Mouse (Mus musculus): Measurements from ENCODE around the gene Capzb. TPM values are rescaled to one million over a fixed set of nuclear protein-coding genes. Genes with fewer than 3 reads are reported as not detected.
A peak's percentile ranks its signal among the peaks of the same experiment; 100 is the strongest.

The Capzb gene
- total RNA-seq, 1 experiment from 2014 or later: 348 TPM

GRCm38 (mm10) chr4:139319740-139320139 lies 127.0 kb downstream of the Capzb start:
- no peak for ATAC-seq (replicated peaks; ENCODE audit: insufficient number of reproducible peaks, low FRiP score, low TSS enrichment, poor library complexity, severe bottlenecking)

GRCm38 (mm10) chr4:139330605-139331004 lies 137.9 kb downstream of the Capzb start:
- ATAC-seq (replicated peaks; ENCODE audit: insufficient number of reproducible peaks, low FRiP score, low TSS enrichment, poor library complexity, severe bottlenecking): peak; percentile 100

GRCm38 (mm10) chr4:139334631-139335295 lies 142.1 kb downstream of the Capzb start:
- no peak for ATAC-seq (replicated peaks; ENCODE audit: insufficient number of reproducible peaks, low FRiP score, low TSS enrichment, poor library complexity, severe bottlenecking)

GRCm38 (mm10) chr4:139335507-139335906 lies 142.8 kb downstream of the Capzb start:
- ATAC-seq (replicated peaks; ENCODE audit: insufficient number of reproducible peaks, low FRiP score, low TSS enrichment, poor library complexity, severe bottlenecking): no peak

- peak; percentile 90 for ATAC-seq (replicated peaks; ENCODE audit: insufficient number of reproducible peaks, low FRiP score, low TSS enrichment, poor library complexity, severe bottlenecking)
These were observed 144.3 kb downstream of the Capzb start for GRCm38 (mm10) chr4:139336822-139337483.

- ATAC-seq (replicated peaks; ENCODE audit: insufficient number of reproducible peaks, low FRiP score, low TSS enrichment, poor library complexity, severe bottlenecking): no peak
These were observed 145.4 kb downstream of the Capzb start for GRCm38 (mm10) chr4:139338145-139338544.

GRCm38 (mm10) chr4:139340835-139341234 lies 148.1 kb downstream of the Capzb start:
- ATAC-seq (replicated peaks; ENCODE audit: insufficient number of reproducible peaks, low FRiP score, low TSS enrichment, poor library complexity, severe bottlenecking): no peak; the same call in 1 of the 2 replicates

Other genes starting within 250 kb of the Capzb start
- gene Rnf186, start 225.8 kb upstream of the Capzb start, total RNA-seq (2017): not detected in 3 replicates
- gene Tmco4, start 220.0 kb upstream of the Capzb start, total RNA-seq (2017): 16.7 to 26.4 TPM (median 19.0 TPM) in 3 replicates
- gene Htr6, start 117.3 kb upstream of the Capzb start, total RNA-seq (2017): not detected in 3 replicates
- 0.32 TPM in 1 of 3 replicates, not detected in the others for gene Nbl1, start 99.9 kb upstream of the Capzb start, total RNA-seq (2017)
- gene Minos1, start 61.8 kb upstream of the Capzb start, total RNA-seq (2017): 102 to 135 TPM (median 117 TPM) in 3 replicates
- gene Pqlc2, start 117.8 kb downstream of the Capzb start, total RNA-seq (2017): 6.1 to 12.0 TPM (median 6.4 TPM) in 3 replicates
- 3.6 to 7.3 TPM (median 4.8 TPM) in 3 replicates for gene Akr7a5, start 117.8 kb downstream of the Capzb start, total RNA-seq (2017)
- gene Mrto4, start 159.7 kb downstream of the Capzb start, total RNA-seq (2017): 20.8 to 41.9 TPM (median 26.8 TPM) in 3 replicates
- gene Emc1, start 159.7 kb downstream of the Capzb start, total RNA-seq (2017): 14.3 to 34.6 TPM (median 21.9 TPM) in 3 replicates
- 38.5 to 107 TPM (median 47.9 TPM) in 3 replicates for gene Ubr4, start 159.7 kb downstream of the Capzb start, total RNA-seq (2017)